Mouse (Mus musculus): ENCODE results near the gene Akna.
A peak's percentile ranks its signal among the peaks of the same experiment; 100 is the strongest.

Akna gene

DNA sequence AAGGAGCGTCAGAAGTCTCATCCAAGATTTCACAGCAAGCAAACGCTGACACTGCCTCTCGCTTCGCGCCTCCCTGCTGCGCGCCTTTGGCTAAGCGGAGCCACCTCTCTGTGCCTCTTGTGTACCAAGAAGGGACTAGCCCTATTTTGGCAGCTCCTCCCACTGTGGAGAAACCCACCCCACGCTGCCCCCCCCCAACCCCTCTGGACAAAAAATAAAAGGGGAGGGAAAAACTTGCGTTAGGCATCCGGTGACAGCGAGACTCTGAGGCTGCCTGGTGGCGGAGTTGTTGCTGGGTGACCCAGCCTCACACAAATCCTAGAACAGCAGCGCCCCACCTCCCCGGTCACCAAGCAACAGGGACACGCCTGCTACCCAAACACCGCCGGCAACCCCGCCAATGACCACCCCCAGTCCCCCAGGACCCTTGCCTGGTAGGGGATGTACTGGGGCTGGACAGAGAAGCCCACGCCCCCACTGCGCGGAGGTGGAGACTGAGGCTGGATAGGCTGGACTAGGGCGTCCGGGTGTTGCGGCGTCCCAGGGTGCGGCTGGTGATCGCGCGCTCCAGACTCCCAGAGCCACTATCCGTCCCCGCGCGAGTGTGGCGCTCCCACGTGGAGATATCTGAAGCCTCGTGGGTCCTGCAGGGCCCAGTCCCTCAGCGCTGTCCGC lies 6.9 kb upstream of the Akna start:
- no peak for DNase-seq (ENCODE audit: low spot score)

DNA sequence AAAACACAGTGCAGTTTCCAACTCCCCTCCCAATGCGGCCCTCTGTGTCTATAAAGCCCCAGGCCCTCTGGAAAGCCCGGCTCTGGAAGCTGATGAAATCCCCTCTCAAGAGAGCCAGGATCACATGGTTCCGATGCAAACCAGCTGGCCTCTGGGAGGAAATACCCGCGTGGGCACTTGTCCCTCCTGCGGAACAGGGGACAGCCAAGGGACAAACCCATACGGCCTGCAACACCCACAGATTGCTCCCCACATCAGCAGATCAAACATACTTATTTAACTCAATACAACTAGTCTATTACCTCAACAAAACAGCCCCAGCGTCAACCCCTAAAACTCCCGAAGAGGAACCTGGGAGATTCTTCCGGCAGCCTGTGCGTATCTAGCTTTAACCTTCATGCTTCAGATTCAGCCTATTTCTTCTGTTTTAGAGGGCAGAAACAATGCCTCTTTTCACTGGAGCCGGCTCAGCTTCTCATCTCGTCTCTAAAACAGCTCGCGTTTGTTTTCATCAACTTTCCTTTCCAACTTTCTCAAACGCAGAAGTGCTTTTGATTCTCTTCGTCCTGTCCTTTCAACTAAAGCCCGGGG lies 6.3 kb upstream of the Akna start:
- no peak for DNase-seq (ENCODE audit: low spot score)

DNA sequence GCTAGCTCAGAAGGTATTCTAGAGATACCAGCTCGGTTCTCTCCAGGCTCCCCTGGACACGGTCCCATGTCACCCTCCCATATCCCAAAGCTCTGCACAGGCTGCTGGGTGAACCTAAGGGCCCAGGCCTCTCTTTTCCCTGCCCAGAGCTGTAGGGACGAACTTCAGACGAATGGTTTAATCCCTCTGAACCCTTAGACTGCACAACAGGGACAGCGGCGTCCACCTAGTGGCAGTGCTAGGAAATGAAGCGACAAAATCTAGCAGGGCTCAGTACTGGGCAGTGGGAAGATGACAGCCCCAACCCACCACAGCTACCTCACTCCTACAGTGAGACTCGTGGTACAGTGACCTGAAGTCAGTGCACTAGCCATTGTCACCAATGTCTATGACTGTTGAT lies 5.5 kb upstream of the Akna start:
- DNase-seq (ENCODE audit: low spot score) = peak; percentile 37

DNA sequence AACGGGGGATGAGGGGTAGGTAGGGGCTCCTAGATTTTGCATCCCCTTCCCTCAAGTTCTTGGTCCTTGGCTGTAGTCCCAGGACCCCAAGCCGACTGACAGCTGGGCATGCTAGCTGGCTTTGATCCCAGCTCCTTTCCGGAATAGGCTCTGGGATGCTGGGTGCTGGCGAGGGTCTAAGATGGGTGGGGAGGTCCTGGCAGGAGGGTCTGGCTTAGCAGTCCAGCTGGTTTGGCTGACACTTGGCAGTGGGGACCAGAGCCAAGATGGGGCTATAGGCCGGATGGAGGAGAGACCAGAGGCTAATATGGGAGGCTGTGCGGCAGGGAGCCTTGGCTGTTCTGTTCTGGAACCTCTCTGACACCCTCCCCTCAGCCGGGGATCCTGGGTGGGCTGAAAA lies 5.1 kb upstream of the Akna start:
- no peak for DNase-seq (ENCODE audit: low spot score)

DNA sequence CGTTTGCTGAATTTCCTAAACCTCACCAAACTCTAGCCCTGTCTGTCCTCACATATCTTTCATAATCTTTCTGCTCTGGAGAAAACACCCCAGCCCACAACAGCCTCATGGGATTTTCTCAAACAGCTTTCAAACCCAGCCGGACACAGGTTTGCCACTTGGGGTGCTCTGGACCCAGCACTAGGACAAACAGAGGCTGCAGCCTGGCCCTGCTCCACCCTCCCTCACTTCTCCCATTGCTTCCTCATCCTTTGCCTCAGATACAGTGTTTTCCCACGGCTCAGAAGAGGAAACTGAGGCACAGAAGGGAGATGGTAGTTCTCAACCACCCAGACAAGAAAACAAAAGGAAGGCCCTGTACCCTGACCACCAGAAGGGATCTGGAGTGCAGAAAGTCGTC lies 2.5 kb upstream of the Akna start:
- no peak for DNase-seq (ENCODE audit: low spot score)

DNA sequence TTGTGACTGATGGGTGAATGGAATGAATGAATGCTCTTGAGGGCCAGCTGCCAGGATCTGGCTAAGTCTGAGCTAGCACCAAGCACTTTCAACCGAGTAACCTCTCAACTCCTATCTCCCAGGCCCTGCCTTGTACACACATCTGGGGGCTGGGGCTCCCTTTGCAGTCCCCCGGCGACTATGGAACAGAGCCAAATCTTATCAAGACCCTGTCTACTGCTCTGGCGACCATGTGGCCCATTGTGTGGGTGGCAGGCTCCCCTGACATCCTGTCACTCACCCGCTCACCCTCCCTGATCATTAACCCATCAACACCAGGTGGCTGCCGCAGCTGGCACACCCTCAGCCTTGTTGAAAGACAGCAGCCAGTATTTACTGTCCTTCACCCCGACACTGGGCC lies 1.9 kb upstream of the Akna start:
- DNase-seq (ENCODE audit: low spot score) = no peak

DNA sequence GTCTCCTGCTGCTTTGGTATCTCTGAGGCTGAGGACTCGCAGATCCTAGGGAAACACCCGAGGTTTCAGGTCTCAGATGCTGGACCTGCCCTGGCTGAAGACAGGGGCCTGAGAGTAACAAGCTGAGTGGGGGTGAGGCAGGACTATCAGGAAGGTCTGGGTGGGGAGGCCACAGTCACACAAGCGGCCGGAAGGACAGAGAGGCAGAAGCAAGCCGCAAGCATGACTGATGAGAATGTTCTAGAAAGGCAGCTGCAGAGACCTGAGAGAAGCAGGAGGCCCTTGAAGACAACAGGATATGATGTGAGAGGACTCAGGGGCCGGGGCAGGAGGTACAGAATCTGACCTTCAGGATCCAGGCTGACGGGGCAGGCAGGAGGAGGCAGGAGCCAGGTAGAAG lies 1.1 kb upstream of the Akna start:
- no peak for DNase-seq (ENCODE audit: low spot score)

DNA sequence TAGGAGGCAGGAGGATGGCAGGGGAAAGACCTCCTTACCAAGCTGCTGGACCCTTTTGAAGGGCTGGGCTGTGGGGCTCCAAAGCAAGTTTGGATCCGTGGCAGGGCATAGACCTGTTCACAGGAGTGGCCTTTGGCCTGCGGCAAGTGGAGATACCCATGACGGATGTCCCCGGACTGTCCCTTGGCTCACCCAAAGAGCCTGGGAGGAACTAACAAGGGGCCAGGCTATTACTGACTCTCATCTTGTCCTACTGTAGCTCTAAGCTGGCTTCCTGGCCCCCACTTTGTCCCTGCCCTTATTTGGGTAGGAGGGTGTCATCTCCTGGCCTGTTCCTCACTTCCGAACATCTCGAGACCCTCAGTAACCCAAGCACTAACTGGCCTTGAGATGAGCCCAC lies 596 bp downstream of the Akna start:
- no peak for DNase-seq (ENCODE audit: low spot score)

DNA sequence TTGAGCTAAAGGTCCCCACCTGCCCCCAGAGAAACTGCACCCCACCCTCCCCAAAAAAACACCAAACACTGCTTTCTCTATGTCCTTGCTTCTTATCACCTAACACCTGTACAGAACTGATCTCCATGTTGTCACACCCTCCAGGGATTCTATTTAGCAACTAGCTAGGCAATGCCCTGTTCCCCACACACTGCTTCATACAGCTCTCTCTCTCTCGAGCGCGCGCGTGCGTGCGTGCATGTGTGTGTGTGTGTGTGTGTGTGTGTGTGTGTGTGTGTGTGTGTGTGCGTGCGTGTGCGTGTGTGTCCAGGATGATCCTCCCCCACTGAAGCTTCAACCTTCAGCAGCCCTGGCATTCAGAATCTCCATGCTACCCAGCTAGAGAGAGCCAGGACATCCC lies 1.1 kb downstream of the Akna start:
- no peak for DNase-seq (ENCODE audit: low spot score)

DNA sequence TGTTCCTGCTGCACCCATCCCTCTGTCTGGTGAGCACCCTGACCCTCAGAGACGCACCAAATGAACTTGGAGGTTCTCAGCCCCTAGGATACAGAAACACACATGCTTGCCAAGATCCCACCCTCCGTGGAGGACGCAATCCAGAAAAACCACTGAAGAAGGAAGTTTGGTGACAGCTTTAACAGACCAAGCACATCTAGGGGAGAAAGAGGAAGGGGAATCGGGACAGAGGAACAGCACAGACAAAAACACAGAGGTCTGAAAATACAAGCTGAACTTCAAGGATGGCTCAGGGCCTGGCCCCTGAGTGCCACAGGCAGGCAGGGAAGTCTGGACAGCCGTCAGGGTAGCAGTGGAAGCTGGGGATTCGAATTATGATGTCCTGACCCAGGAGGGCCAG lies 1.5 kb downstream of the Akna start:
- no peak for DNase-seq (ENCODE audit: low spot score)

DNA sequence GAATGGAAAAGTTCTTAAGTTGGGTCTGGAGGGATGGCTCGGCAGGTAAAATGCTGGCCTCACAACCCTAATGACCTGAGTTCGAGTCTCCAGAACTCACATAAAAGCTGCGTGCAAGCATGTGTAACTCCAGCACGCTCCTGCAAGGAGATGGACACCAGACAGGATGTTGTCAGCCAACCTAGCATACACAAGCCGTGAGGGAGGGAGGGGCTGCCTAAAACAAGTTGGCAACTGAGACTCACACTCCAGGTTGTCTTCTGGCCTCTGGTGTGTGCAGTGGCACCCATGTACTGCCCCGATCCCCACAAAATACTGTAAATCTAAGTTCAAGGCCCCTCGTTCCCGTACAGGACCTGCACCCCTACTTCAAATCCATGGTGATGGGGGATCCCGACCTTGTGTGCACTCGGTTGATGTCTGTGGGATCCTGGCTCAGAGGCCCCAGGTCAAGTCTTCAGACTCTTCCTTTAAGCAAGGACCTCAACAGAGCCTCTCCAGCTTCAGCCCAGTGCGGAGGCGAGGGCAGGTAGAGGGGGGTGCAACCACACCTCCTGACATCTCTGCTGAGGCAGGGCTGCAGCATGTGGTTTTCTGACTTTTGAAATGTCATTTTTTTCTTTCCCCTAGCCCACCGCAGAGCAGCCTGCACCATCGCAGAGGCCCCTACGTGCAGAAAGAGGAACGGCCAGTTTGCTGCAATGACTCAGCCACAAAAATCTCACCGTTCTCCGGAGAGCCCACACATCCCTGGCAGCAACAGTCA lies 2.4 kb downstream of the Akna start:
- DNase-seq (ENCODE audit: low spot score) = no peak

DNA sequence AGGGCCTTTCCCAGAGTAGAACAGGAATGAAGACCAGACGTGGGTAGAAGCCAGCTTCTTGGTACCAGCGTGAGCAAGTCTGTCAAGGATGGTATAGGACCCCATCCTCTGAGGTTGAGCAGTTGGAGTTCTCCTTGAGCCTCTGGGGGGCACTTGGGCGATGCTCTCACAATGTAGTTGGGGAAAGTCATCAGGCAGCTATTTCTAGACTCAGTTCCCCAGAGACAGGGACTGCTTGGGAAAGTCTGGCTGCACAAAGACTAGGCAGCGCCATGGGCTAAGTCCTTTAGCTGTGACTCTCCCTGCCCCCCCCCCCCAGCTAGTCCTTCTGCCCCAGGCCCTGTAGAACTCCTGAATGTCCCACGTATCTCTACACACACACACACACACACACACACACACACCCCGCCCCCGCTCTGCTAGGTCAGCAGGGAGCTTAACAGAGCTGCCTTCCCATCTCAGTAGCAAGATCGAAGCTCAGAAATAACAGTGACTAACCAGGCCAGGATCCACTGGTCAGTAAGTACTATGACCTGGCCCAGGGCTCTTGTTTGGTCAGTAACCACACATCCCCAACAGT lies 3.4 kb downstream of the Akna start:
- DNase-seq (ENCODE audit: low spot score) = no peak

DNA sequence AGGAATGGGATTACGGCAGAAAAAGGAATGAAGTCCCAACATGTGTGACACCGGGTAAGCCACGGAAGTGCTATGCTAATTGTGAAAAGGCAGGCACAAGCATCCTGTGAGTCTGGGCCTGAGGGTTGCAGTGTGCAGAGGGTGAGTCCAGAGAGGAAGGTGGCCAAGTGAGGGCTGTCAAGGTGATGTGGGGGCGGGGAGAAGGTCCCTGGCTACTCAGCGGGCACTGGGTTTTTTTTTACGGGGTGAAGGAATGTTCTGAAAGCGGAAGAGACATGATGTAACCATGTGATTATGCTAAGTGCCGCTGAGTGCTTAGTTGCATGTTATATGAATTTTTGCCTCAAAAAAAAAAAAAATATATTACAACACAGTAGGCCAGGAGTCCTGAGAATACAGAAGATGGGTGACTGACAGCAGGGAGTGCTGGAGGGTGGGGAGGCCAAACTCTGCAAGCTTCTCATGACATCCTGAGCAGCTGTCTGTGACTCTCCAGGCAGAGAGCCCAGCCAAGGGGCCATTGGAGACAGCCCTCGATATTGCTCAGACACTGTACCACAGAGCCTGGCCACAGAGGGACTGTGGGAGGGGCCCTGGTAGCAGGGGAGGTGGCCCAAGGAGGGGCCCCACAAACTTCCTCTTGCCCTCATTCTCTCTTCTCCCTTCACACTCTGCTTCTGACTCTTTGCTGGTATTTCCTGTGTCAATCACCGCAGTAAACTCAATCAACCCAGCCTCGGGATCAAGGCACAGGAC lies 4.1 kb downstream of the Akna start:
- DNase-seq (ENCODE audit: low spot score) = no peak

DNA sequence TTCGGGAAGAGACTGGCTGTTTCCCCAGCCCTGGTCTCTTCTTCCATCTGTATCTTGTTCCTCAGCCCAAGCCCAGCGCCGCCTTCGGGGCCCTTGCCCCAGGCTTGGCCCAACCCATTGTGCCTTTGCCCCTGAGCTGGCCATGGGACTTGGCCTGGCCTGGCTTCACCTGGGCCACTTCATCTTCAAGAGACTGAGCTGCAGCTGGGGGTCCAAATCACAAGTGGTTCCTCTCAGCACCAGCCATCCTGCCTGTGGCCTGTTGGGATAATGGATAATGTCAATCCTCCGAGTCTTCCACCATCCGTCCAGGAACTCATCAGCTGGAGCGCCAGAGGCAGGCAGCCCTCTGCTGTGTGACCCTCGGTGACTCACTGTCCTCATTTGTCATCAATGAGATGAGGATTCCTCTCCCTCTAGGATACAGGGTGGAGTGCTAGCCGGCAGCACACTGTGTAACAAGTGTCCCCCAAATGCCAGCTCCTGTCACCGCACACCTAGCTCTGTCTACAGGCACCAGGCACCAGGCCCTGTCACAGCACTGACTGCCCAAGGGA lies 5.1 kb downstream of the Akna start:
- no peak for DNase-seq (ENCODE audit: low spot score)

DNA sequence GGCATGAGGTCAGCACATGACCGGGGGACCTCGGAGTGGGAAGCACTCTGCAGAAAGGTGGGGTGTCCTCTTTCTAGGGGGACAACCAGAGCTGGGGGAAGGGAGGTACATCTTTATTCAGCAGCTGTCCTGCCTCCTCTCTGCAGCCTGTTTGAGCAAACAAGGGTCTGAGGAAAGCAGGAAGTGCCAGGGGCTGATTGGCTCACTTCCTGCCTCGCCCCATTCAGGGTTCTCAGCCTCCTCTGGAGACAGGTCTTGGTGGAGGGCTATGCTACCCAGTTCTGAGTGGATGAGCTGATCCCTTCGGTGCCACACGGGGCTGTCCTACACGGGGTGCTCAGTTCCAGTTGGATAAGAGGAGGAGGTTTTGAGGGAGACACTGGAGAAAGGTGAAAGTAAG lies 11.8 kb downstream of the Akna start:
- DNase-seq (ENCODE audit: low spot score) = no peak

DNA sequence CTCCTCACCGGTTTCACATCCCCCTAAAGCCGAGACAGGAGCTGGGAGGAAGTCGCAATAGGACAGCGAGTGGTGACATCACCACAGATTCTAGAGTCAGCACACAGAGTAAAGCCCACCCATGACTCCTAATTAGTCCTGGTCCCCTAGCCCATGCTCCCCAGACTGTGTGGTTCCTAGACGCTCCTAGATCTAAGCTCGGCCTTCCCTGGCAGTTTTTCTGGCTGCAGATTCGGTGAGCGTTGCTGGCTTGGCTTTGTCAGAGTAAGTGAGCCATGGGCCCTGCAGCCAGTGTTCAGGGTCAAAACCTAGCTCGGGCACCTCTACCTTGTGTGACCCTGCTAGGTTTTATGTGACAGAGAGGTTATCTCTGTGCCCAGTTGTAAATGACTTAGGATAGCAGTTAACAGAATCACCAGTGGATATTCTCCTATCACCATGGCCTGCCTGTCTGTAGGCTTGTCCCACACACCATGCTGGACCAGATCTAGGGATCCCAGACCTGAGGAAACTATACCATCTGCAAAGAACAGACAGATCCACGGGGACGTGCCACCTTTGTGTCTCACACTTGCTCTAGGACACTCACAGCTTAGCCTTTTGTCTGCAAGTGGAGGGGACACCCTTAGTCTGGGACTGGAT lies 13.1 kb downstream of the Akna start:
- DNase-seq (ENCODE audit: low spot score) = no peak

DNA sequence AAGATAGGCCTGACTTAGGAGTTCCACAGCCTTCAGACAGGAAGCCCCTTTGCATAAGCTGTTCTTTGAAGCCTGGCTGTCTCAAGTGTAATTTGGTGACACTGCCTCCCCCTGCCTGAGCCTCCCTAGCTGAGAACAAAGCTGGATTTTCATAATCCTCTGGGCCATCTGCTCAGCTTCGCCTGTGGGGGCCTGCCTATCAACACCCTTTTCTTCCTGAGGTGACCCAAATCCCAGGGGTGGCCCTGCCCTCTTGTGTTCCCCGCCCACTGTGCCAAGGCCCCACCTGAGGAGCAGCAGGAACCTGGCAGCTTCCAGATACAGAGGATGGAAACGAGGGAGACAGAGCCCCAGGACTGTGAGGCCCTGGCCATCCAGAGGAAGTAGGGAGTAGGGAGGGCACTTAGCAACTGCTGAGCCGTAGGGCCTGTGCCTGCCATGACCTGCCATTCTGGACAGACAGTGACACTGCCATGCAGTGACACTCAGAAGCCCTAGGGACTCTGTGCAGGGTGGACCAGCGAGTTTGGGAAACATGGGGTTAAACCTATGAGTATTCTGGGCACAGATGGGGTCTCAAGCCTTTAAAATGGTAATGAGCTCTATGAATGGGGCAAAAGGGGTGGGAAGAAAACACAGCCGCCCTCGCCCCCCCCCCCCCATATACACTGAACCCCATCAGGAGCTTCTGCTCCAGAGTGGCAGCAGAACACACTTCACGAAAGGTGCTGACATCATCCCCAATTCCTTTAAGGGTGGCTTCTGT lies 13.8 kb downstream of the Akna start:
- DNase-seq (ENCODE audit: low spot score) = no peak

DNA sequence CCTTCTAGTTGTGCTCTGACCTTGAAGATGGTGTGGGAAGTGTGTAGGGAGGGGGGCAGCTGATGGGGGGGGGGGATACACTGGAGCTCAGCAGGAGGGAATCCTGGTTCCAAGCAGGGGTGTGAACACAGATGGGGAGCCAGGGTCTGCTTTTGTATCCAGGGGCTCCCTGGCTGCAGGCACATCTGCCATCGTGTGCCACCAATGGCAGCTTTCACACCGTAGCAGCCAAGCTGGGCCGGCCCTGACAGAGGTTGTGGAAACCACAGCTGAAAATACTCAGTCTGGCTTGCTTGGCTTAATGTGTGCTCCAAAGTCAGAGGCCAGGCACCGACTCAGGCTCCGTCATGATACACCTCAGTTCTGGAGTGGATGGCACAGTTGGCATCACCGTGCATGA lies 15.1 kb downstream of the Akna start:
- no peak for DNase-seq (ENCODE audit: low spot score)

DNA sequence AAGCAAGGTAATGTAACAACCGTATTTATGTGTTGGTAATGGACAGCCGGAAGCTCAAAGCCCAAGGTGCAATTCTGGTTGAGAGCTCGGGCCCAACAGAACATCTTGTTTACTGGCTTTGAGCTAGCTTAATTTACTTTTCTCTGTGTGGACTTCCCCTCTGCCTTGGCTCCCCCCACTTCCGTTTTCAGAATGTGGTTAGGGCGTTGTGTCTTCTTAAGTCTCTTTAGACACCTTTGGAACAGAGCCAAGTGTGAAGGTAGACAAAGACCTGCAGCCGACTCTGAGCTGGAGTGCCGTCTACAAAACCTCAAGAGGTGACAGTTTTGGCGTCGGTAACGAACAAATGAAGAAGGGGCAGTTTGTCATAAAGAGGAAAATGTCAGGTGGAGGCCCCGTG lies 17.4 kb downstream of the Akna start:
- DNase-seq (ENCODE audit: low spot score) = no peak

DNA sequence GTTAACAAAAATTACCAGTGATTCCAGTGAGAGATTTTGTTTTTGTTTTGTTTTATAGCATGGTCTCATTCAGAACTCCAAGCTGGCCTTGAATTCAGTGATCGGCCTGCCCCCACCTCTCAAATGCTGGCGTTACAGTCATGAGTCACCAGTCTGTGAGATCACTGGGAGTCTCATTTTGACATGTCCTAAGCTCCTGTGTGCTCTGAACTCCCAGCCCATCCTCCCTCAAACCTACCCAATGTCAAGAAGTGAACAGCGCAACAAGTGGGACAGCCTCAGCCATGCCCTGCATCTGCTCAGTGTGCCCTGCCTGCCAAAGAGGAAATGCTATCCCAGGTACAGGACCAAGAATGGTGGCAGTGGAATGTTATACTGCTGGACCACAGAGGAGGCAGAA lies 17.9 kb downstream of the Akna start:
- no peak for DNase-seq (ENCODE audit: low spot score)

DNA sequence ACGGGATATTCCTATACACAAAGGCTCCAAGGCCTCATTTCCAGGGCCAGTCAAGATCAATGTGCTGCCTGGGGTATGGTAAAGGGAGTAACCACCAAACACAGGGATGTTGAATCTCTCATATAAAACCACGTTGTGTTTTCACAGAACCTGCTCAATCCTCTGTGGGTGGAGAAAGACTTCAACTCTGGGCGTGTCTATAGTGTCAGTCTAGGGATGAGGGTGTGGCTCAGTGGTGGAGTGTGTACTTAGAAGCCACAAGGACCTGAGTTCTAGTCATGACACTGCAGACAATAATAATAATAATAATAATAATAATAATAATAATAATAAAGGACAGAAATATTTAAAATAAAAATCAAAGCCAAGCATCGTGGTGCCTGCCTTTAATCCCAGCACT lies 18.9 kb downstream of the Akna start:
- DNase-seq (ENCODE audit: low spot score) = no peak
